Mouse (Mus musculus) liver, adult 2 months (tissue): Measurements from ENCODE around the gene Cox14.

Experiments used
- CTCF ChIP-seq: fragments of 200-500 bp; IDR thresholded peaks from 2 replicates; pipeline ENCODE4 v1.5.1; 2011; ENCODE audit warnings: low read depth, low read length, control low read depth
- POLR2A ChIP-seq: fragments of 200-500 bp; IDR thresholded peaks from 2 replicates; pipeline ENCODE4 v1.6.1; 2011; ENCODE audit warnings: low read length, control low read depth; ENCODE audit not compliant: insufficient read depth; ENCODE audit errors: extremely low read depth

DNA sequence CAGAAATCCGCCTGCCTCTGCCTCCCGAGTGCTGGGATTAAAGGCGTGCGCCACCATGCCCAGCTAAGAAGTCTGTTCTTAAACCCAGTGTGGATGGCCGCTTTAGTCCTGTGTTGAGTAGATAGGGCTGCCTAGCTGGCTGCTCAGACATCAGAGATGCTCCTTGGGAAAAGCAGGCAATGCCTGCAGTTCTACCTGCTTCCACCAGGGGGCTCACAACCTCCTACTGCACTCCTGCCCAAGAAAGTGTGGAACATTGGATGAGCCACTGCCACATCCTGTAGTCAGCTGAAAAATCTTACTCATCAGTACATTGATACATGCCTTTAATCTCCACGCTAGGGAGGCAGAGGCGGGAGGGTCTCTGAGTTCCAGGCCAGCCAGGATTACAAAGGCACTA, 10.6 kb upstream of the Cox14 start:
- TF ChIP-seq CTCF (peak; percentile 96), POLR2A (no peak)
